Mouse (Mus musculus) gastrocnemius, postnatal 10 days (tissue): ENCODE data around the gene Zfp219. TPM values are rescaled to one million over a fixed set of nuclear protein-coding genes. Genes with fewer than 3 reads are reported as not detected.

Experiments used
- DNase-seq: peaks from one replicate; pipeline ENCODE4 v3.0.0; 2021; ENCODE audit warnings: mixed read lengths
- total RNA-seq, 2 experiments: library from RNA; stranded (reverse); gene quantifications; 2 replicates each; pipeline ENCODE4 v1.2.3; 2021

The Zfp219 gene
- total RNA-seq, 2 experiments from 2014 or later = 17.6 to 23.1 TPM

DNA sequence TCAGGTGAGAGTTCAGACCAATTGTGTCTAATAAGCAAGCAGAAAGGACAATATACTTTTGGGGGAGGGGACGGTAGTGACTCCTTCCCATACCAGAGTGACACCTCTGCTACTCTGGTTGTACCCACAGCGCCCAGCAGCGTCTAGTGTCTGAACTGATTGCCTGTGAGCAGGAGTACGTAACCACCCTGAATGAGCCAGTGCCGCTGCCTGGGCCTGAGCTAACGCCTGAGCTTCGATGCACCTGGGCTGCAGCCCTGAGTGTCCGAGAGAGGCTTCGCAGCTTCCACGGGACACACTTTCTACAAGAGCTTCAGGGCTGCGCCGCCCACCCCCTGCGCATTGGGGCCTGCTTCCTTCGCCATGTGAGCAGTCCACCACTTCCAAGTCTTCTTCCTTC, 23.1 kb downstream of the Zfp219 start:
- no peak for DNase-seq

DNA sequence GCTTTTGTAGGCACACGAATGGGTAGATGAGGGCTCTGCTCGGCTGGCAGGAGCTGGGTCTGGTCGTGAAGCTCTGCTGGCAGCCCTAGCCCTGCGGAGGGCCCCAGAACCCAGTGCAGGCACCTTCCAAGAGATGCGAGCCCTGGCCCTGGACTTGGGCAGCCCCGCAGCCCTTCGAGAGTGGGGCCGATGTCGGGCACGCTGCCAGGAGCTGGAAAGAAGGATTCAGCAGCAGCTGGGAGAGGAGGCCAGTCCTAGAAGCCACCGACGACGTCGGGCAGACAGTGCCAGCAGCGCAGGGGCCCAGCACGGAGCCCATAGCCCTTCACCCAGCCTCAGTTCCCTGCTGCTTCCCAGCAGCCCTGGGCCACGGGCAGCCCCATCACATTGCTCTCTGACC, 23.7 kb downstream of the Zfp219 start:
- peak; percentile 50 for DNase-seq

DNA sequence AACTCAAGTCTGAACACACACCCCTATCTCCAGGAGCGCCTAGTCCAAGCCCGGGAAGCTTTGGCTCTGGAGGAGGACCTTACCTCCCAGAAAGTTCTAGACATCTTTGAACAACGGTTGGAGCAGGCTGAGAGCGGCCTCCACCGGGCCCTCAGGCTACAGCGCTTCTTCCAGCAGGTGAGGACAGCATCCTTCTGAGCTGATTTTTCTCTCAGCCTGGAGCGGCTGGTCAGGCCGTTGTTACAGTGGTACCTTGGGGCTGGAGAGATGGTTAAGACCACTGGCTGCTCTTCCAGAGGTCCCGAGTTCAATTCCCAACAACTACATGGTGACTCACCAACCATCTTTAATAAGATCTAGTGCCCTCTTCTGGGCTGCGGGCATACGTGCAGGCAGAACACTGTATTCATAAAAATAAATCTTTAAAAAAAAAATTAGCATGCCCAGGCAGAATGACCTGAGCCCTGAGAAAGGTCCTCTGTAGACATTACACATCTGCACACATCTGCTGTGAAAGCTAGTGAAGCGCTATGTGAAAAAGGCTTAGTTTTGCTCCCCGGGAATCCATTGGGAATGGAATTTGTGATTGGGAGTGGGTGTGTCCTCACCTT, 24.2 kb downstream of the Zfp219 start:
- no peak for DNase-seq

DNA sequence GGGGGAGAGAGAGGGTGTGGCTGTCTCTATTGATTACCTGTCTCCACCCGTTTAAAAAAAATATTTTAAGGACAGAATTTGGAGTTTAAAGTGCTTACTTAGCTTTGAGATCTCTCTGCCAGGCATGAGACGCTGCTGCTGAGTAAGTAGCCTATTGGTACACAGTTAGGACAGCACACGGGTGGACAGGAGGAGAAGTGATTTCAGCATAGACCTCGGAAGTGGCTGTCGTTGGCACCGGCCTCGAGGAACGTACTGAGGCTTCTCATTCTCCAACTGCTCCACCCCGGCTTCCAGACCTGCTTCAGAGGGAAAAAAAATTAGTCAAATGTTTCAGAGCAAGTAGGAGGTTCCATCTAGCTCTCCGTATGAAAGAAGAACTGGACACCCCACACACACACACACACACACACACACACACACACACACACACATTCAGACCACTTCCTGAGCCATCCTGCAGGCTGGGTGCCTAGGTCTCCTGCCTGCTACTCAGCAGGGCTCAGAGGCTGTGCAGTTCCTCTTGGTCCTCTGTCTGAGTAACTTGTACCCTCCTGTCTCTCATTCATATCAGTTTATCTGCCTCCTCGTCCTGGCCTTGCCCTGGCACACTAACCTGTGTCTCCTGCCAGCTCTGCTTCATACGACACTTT, 25.2 kb downstream of the Zfp219 start:
- DNase-seq = no peak

DNA sequence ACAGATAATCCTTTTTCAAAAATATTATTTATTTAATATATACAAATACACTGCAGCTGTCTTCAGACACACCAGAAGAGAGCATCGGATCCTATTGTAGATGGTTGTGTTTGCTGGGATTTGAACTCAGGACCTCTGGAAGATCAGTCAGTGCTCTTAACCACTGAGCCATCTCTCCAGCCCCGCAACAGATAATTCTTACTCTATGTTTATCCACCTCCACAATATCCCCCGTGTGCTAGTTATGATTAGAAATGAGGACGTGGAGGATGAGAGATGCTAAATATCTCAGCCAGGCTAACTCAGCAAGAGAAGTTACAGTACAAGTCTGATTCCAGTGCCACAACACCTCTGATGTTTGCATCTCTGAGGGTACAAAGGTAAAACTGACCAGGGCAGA, 26.1 kb downstream of the Zfp219 start:
- DNase-seq = no peak

DNA sequence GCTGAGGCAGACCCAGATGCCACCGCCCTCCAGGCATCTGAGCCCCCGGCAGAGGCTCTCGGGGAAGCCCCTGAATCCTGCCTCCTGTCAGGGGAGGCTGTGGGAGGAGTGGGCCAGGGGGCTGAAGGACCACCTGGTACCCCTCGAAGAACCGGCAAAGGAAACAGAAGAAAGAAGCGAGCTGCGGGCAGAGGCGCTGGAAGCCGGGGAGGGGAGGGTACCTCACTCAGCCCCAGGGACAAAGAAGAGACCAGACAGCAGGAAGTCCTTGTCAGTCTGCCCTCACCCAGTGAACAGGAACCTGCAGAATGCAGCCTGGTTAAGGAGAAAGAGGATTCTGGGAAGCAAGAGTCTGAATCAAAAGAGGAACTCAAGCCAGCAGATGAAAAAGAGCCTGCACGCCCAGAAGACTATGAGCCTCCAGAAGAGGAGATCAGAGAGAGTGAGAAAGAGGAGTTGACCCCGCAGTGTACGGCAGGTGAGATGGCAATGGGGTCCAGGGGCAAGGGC, 31.0 kb downstream of the Zfp219 start:
- no peak for DNase-seq

DNA sequence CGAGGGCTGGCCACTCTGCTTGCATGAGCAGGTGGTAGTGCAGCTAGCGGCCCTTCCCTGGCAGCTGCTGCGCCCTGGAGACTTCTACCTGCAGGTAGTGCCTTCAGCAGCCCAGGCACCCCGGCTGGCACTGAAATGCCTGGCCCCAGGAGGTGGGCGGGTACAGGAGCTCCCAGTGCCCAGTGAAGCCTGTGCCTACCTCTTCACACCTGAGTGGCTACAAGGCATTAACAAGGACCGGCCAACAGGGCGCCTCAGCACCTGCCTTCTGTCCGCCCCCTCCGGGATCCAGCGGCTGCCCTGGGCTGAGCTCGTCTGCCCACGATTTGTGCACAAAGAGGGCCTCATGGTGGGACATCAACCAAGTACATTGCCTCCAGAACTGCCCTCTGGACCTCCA, 31.8 kb downstream of the Zfp219 start:
- DNase-seq = no peak

DNA sequence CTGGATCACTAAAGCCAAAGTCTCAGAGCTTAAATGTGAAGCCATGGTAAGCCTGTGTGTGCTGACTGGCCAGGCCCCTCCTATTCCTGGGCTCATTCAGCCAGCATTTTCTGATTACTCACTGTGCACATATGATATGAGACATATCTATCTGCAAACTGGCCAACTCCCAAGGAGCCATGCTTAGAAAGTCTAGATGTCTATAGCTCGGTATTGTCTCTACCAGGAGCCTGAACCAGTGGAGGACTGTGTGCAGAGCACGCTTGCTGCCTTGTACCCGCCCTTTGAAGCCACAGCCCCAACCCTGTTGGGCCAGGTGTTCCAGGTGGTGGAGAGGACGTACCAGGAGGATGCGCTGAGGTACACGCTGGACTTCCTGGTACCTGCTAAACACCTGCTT, 33.4 kb downstream of the Zfp219 start:
- no peak for DNase-seq

DNA sequence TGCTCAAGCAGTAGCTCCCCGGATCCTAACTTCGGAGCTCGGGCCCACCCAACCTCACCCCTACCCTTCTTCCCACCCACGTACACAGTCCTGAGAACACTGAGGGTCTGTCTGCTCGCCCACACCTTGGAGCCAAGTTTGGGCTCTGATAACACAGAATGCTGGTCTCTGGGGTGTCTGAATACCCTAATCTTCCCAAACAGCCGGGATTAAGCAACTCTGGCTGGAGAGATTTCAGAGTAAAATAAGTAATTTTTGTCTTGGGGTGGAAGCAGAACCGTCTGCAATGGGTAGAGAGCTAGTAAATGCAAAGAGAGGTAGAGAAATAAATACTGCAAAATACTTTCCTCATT, 34.4 kb downstream of the Zfp219 start:
- DNase-seq = no peak

DNA sequence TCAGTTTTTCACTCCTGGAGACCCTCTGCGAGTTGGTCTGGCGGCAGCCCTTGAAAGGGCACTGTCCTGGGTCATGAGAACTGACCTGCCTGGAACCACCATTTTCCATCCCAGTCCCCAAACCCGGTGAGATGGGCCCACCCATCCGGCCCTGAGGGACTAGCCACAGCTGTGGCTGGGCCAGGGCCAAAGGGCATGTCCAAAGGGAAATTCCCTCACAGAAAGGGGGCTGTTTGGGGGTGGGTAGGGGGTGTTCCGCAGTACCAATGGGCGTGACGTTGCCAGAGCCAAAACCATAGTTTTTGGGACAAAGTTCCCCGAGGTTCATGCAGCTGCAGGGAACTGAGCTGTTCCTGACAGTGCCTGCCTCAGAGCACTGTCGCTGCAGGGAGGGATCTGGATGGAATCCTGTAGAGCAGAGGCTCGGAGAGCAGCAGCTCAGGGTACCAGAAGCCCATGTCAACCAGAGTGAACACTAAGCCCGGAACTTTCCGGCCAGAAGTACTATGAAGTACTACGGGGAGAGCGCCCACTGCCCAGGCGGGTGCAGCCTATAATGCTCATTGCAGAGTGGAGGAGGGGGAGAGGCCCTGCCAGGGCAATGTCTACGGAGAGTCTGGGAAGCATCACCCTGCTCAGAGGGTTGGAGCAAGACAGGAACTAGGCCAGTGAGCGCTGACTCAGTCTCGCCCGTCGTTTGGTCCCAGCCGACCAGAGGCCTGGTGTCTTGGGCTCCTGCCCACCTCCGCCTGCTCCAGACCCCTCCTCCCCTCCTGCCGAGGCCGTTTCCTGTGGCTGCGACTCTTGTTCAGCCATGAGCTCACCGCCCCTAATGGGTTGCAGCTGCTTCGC, 35.0 kb downstream of the Zfp219 start:
- peak; percentile 81 for DNase-seq

DNA sequence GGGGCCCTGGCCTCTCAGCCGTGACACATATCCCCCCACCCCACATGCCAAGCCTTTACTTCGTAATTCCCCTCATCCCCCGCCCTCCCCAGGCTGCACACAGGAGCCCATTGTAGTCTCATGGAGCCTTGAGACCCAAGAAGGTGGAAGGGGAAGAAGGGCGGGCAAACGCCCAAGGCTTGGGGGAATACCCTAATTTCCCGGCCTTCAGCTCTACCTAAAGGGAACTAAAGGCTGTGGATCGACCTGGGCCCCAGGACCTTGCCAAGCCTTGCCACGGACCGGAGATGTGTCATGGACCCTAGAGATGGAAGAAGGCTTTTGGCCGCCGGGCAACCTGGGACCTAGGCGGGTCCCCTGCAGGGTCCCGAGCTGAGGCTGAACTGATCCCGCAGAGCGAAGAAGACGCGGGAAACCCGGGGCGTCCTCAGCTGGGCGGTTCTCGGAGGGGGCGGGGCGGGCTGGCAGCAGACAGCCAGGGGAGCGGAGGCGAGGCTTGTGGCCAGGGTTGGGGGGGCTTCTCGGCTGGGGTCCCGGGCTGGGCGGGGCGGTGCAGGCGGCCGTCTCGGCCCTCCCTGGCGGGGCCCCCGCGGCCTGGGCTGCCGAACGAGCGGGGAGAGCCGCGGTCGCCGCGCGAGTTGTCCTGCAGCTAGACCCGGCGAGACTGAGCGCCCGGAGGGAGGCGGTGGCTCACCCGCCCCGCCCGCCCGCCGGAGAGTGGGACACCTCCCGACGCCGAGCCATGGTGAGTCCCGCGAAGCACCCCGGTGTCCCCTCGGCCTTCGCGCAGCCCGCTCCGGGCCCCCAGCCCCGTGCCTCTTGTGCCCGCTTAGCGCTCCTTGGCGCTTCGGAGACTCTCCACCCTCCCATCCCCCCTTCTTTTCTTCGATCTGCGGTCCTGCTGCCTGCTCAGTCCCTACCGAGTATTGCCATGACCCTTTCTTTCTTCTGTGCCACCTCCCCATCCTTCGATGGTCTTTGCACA, 36.0 kb downstream of the Zfp219 start, which contains the start of gene Arhgef40:
Gene Arhgef40, plus strand, starts transcription at position 473 of the 985 bp plus-strand sequence.
- DNase-seq = peak; percentile 87

DNA sequence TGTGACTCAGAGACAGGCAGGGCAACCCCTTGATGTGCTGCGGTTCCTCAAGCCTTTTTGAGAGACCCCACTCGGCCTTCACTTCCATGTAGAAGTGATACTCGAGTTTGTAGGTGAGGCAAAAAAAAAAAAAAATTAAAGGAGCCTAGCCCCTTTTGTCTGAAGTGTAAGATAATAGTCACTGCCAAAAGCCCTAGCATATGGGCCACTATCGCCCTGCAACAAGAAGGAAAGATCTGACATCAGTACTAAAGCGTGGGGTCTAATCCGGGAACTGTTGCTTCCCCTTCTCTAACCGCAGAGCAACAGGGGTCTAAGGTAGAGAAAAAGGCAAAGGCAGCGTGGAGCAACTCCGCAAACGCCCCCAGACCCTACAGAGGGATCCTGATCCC, 36.7 kb downstream of the Zfp219 start:
- no peak for DNase-seq

DNA sequence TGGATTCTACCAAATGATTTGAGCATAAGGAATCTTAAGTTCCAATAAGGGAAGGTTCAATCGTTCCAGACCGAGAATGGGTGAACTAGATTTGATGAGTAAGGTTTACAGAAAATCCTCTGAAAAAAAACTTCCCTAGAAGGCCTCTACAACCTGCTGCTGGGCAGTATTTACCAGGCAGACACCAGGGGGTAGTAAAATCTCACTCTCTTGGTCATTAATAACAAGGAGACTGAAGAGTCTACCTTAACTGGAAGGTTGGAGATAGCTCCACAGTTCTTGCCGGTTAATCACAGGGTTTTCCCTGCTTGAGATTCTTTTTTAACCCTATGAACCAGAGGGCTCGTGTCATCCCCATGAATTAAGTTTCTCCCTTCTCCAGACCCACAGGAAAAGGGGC, 37.3 kb downstream of the Zfp219 start:
- no peak for DNase-seq

DNA sequence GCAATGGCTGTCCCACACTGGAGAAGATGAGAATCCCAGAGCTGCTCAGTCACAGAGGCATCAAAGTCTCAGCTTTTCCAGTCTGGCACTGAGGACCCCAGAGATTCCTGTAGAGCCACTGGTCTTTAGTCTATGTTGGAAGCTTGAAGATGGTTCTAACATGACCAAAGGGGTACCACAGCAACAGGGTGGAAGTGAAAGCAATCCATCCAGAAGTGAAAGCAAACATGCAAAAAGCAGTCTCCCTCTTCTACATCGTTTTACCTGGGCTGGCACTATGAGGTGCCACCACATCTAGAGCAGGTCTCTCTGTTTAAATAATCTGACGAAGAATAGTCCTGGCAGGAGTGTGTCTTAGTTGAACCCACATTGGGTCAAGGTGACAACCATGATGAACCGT, 41.3 kb downstream of the Zfp219 start:
- no peak for DNase-seq

DNA sequence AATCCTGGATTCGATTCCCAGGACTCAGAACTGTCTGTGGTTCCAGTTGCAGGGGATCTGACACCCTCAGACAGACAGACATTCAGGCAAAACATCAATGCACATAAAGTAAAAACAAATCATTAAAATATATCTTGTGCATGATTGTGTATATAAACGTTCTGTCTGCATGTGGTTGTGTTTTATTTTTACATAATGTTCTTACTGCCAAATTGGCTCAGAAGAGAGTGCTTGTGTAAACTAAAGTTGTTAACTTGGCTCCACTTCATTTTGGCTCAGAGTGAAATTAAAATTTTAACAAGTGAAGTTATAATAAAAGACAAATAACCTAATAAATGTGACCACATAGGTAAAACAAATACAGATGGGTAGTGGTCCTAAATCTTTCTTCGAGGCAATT, 53.1 kb downstream of the Zfp219 start:
- DNase-seq = no peak

DNA sequence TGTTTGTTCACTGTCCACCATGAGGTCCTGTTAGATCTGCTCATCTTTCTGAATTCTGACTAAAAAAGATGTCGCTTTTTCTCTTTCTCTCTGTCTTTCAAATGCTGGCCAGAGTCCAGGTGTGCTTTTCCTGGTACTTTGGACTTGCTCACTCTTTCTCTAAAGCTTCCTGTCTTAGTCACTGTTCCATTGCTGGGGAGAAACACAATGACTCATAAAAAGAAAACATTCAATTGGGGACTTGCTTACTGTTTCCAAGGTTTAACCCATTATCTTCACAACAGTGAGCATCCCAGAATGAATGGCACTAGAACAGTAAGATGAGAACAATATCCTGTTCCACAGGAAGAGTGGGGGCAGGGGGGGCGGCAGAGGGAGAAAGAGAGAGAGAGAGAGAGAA, 60.2 kb downstream of the Zfp219 start:
- no peak for DNase-seq

Other genes starting within 250 kb of the Zfp219 start
- not detected for gene Ang4, start 247.1 kb downstream of the Zfp219 start, total RNA-seq
- not detected for gene AY358078, start 220.7 kb downstream of the Zfp219 start, total RNA-seq
- gene Ear6, start 167.0 kb downstream of the Zfp219 start, total RNA-seq = not detected
- 10 to 100 TPM; 11.1 to 14.9 TPM for gene Mettl17, start 135.9 kb downstream of the Zfp219 start, total RNA-seq
- gene Slc39a2, start 127.8 kb downstream of the Zfp219 start, total RNA-seq = under 1 TPM; 0.45 to 0.68 TPM
- 100 to 1,000 TPM; 700 to 765 TPM for gene Ndrg2, start 106.6 kb downstream of the Zfp219 start, total RNA-seq
- gene Tppp2, start 102.3 kb downstream of the Zfp219 start, total RNA-seq = not detected
- gene Rnase13, start 98.0 kb downstream of the Zfp219 start, total RNA-seq = not detected
- 10 to 100 TPM; 40.7 to 55.7 TPM for gene Arhgef40, start 36.0 kb downstream of the Zfp219 start, total RNA-seq
- gene Tmem253, start 5.1 kb downstream of the Zfp219 start, total RNA-seq = 1 to 10 TPM in 1 of 2 experiments, under 1 TPM in 1; 0.85 to 1.0 TPM
- not detected for gene Olfr221, start 21.7 kb upstream of the Zfp219 start, total RNA-seq
- gene Hnrnpc, start 83.3 kb upstream of the Zfp219 start, total RNA-seq = 100 to 1,000 TPM; 108 to 122 TPM
- under 1 TPM; 0.12 to 0.56 TPM for gene Rpgrip1, start 90.0 kb upstream of the Zfp219 start, total RNA-seq
- 10 to 100 TPM; 22.9 to 30.3 TPM for gene Supt16, start 176.7 kb upstream of the Zfp219 start, total RNA-seq
- gene Chd8, start 237.0 kb upstream of the Zfp219 start, total RNA-seq = 10 to 100 TPM; 46.7 to 62.6 TPM